Mouse (Mus musculus): ENCODE data around the gene B3gnt8.

B3gnt8 gene

GRCm38 (mm10) chr7:25637099-25637498, 10.6 kb downstream of the B3gnt8 start:
- CTCF ChIA-PET = interaction anchor here in 1 of 4 experiments (0.7 kb wide), 1 partner anchor 234 kb away, joined by 3 read pairs; no protein-coding TSS in a partner anchor
- POLR2A ChIA-PET = interaction anchor here (0.6 to 2.2 kb wide), 11 partner anchors 8 to 44 kb away, joined by 3 to 9 read pairs (median 3); partner anchors contain the start of genes B9d2 (in 1 of the 4) and Exosc5 (in 1 of the 4)

- POLR2A ChIA-PET = interaction anchor here in 1 of 4 experiments (0.7 kb wide), 1 partner anchor 754 kb away, joined by 3 read pairs; no protein-coding TSS in a partner anchor
Observed at GRCm38 (mm10) chr7:25639754-25640153, 13.3 kb downstream of the B3gnt8 start.

GRCm38 (mm10) chr7:25644136-25644535, 17.7 kb downstream of the B3gnt8 start:
- CTCF ChIA-PET = no interaction called here

More at GRCm38 (mm10) chr7:25639754-25640153, 13.3 kb downstream of the B3gnt8 start:
- CTCF ChIA-PET = interaction anchor here in 1 of 4 experiments (0.6 kb wide), 1 partner anchor 60 kb away, joined by 3 read pairs; no protein-coding TSS in a partner anchor

GRCm38 (mm10) chr7:25644631-25645030, 18.2 kb downstream of the B3gnt8 start:
- POLR2A ChIA-PET = interaction anchor here in 2 of 4 experiments (0.8 to 3.9 kb wide), 11 partner anchors 12 to 43 kb away, joined by 3 to 20 read pairs (median 3); partner anchors contain the start of genes B9d2 (in 1 of the 2), Bckdha (in 1 of the 2), Dmac2 (in 1 of the 2) and Exosc5 (in 1 of the 2)
- CTCF ChIA-PET = interaction anchor here in 1 of 4 experiments (0.5 kb wide), 1 partner anchor 92 kb away, joined by 3 read pairs; no protein-coding TSS in a partner anchor

More at GRCm38 (mm10) chr7:25644136-25644535, 17.7 kb downstream of the B3gnt8 start:
- POLR2A ChIA-PET = interaction anchor here in 2 of 4 experiments (0.8 to 3.9 kb wide), 8 partner anchors 13 to 44 kb away, joined by 3 to 20 read pairs (median 4); partner anchors contain the start of genes Bckdha (in 1 of the 2), Dmac2 (in 1 of the 2) and Exosc5 (in 1 of the 2)

GRCm38 (mm10) chr7:25645074-25645473, 18.6 kb downstream of the B3gnt8 start:
- ChIA-PET POLR2A (interaction anchor here in 3 of 4 experiments (0.8 to 3.9 kb wide), 15 partner anchors 9 to 43 kb away, joined by 3 to 20 read pairs (median 3); partner anchors contain the start of genes B9d2 (in 1 of the 3), Bckdha (in 1 of the 3), Dmac2 (in 1 of the 3) and Exosc5 (in 1 of the 3)), CTCF (interaction anchor here in 1 of 4 experiments (0.5 kb wide), 1 partner anchor 91 kb away, joined by 3 read pairs; no protein-coding TSS in a partner anchor)

- ChIA-PET CTCF (interaction anchor here (0.7 to 2.2 kb wide), 13 partner anchors 10 to 728 kb away, joined by 3 to 14 read pairs (median 4); partner anchors contain the start of genes B3gnt8 (in 1 of the 4) and Tmem91 (in 1 of the 4)), POLR2A (interaction anchor here (0.7 to 3.0 kb wide), 25 partner anchors 9 to 1739 kb away, joined by 3 to 14 read pairs (median 4); partner anchors contain the start of genes B9d2 (in 2 of the 4), B3gnt8 (in 1 of the 4), Dmac2 (in 1 of the 4) and Exosc5 (in 1 of the 4))
Observed at GRCm38 (mm10) chr7:25647574-25648123, 21.2 kb downstream of the B3gnt8 start.

- CTCF ChIA-PET = no interaction called here
- POLR2A ChIA-PET = interaction anchor here in 1 of 4 experiments (0.5 to 1.2 kb wide), 3 partner anchors 9 to 66 kb away, joined by 3 read pairs; partner anchors contain the start of genes Bckdha and Exosc5
Observed at GRCm38 (mm10) chr7:25649839-25650238, 23.4 kb downstream of the B3gnt8 start.

- ChIA-PET CTCF (interaction anchor here in 2 of 4 experiments (0.6 to 0.9 kb wide), 3 partner anchors 26 to 1607 kb away, joined by 3 to 6 read pairs (median 4); no protein-coding TSS in a partner anchor), POLR2A (interaction anchor here in 2 of 4 experiments (0.5 to 2.3 kb wide), 7 partner anchors 11 to 210 kb away, joined by 3 to 10 read pairs (median 6); partner anchors contain the start of genes B9d2 (in 1 of the 2) and Tmem91 (in 1 of the 2))
Observed at GRCm38 (mm10) chr7:25651281-25651680, 24.8 kb downstream of the B3gnt8 start.

- ChIA-PET CTCF (interaction anchor here in 1 of 4 experiments (0.7 kb wide), 1 partner anchor 22 kb away, joined by 3 read pairs; no protein-coding TSS in a partner anchor), POLR2A (interaction anchor here in 2 of 4 experiments (0.6 to 2.3 kb wide), 11 partner anchors 8 to 1834 kb away, joined by 4 to 10 read pairs (median 6); partner anchors contain the start of genes B9d2 (in 1 of the 2), Sertad1 (in 1 of the 2) and Tmem91 (in 1 of the 2))
Observed at GRCm38 (mm10) chr7:25652244-25652759, 25.8 kb downstream of the B3gnt8 start.

- POLR2A ChIA-PET = interaction anchor here (0.6 to 8.5 kb wide), 17 partner anchors 8 to 229 kb away, joined by 3 to 73 read pairs (median 5); partner anchors contain the start of genes B9d2 (in 2 of the 4), Hnrnpul1 (in 2 of the 4) and Tmem91 (in 1 of the 4)
- CTCF ChIA-PET = interaction anchor here (0.6 to 2.1 kb wide), 8 partner anchors 16 to 1638 kb away, joined by 3 to 8 read pairs (median 4); partner anchors contain the start of gene Tmem91 (in 1 of the 4)
Observed at GRCm38 (mm10) chr7:25655601-25656428, 29.4 kb downstream of the B3gnt8 start.

GRCm38 (mm10) chr7:25657785-25658184, 31.3 kb downstream of the B3gnt8 start:
- ChIA-PET POLR2A (interaction anchor here in 3 of 4 experiments (0.6 to 8.5 kb wide), 9 partner anchors 10 to 125 kb away, joined by 3 to 73 read pairs (median 6); partner anchors contain the start of genes B9d2 (in 1 of the 3) and Dmac2 (in 1 of the 3)), CTCF (interaction anchor here in 1 of 4 experiments (0.7 kb wide), 1 partner anchor 1259 kb away, joined by 4 read pairs; the partner anchor contains the start of gene Smg9)

- CTCF ChIA-PET = interaction anchor here in 3 of 4 experiments (0.6 to 1.5 kb wide), 6 partner anchors 9 to 1781 kb away, joined by 3 to 5 read pairs (median 4); partner anchors contain the start of gene B9d2 (in 1 of the 3)
- POLR2A ChIA-PET = interaction anchor here in 3 of 4 experiments (0.6 to 8.5 kb wide), 28 partner anchors 9 to 1454 kb away, joined by 3 to 73 read pairs (median 3); partner anchors contain the start of genes B9d2 (in 2 of the 3), Tmem91 (in 2 of the 3), Dmac2 (in 1 of the 3) and Hnrnpul1 (in 1 of the 3)
Observed at GRCm38 (mm10) chr7:25658657-25659472, 32.4 kb downstream of the B3gnt8 start, which contains the start of the genes Bckdha and Exosc5. Gene Bckdha (minus strand): TSS chr7:25658981. Gene Exosc5 (plus strand): TSS chr7:25659164.

GRCm38 (mm10) chr7:25666381-25666780, 39.9 kb downstream of the B3gnt8 start:
- POLR2A ChIA-PET = interaction anchor here (0.9 to 5.6 kb wide), 16 partner anchors 8 to 89 kb away, joined by 3 to 73 read pairs (median 7); partner anchors contain the start of genes B9d2 (in 2 of the 4), Bckdha (in 2 of the 4), Exosc5 (in 2 of the 4) and Hnrnpul1 (in 1 of the 4)
- CTCF ChIA-PET = interaction anchor here in 1 of 4 experiments (1.2 to 1.3 kb wide), 2 partner anchors 8 to 14 kb away, joined by 3 to 4 read pairs; partner anchors contain the start of genes B9d2 and Tmem91

- ChIA-PET POLR2A (interaction anchor here in 3 of 4 experiments (0.7 to 5.6 kb wide), 27 partner anchors 9 to 236 kb away, joined by 3 to 73 read pairs (median 5); partner anchors contain the start of genes Bckdha (in 3 of the 3), Exosc5 (in 3 of the 3), B9d2 (in 2 of the 3) and Cyp2s1 (in 1 of the 3)), CTCF (interaction anchor here in 3 of 4 experiments (0.8 to 2.1 kb wide), 7 partner anchors 9 to 51 kb away, joined by 3 to 9 read pairs (median 3); partner anchors contain the start of genes B9d2 (in 2 of the 3), Bckdha (in 1 of the 3) and Exosc5 (in 1 of the 3))
Observed at GRCm38 (mm10) chr7:25669158-25669557, 42.7 kb downstream of the B3gnt8 start.

- ChIA-PET POLR2A (interaction anchor here in 3 of 4 experiments (0.7 to 5.6 kb wide), 22 partner anchors 10 to 501 kb away, joined by 3 to 73 read pairs (median 5); partner anchors contain the start of genes B9d2 (in 2 of the 3), Bckdha (in 2 of the 3), Exosc5 (in 2 of the 3) and Cyp2s1 (in 1 of the 3)), CTCF (interaction anchor here in 2 of 4 experiments (1.0 to 2.1 kb wide), 5 partner anchors 9 to 22 kb away, joined by 3 to 9 read pairs (median 3); partner anchors contain the start of genes B9d2 (in 2 of the 2), Bckdha (in 1 of the 2) and Exosc5 (in 1 of the 2))
Observed at GRCm38 (mm10) chr7:25669631-25670030, 43.2 kb downstream of the B3gnt8 start.
